Mouse (Mus musculus) G1E (cell line): Measurements from ENCODE around the gene 2900011O08Rik. TPM values are rescaled to one million over a fixed set of nuclear protein-coding genes. Genes with fewer than 3 reads are reported as not detected.
"Not testable (repeated sequence)": the region's sequence is repeated elsewhere in the genome, so short reads cannot be mapped to it uniquely, and the experiment has no call there.

Source experiments
- ATAC-seq: 2 replicates; pipeline ENCODE4 v1.8.0; 2016; ENCODE audit warnings: mild to moderate bottlenecking; ENCODE audit not compliant: insufficient number of reproducible peaks, poor library complexity, low FRiP score, severe bottlenecking; ENCODE audit errors: extremely low read depth
- DNase-seq: peaks from one replicate; pipeline ENCODE4 v3.0.0; 2012; ENCODE audit warnings: low spot score
- H3K27me3 ChIP-seq: 2 replicates; pipeline ENCODE4 v1.6.1; 2012; ENCODE audit warnings: mild to moderate bottlenecking, low read length, inconsistent platforms; ENCODE audit not compliant: insufficient read depth
- H3K36me3 ChIP-seq: replicated peaks from 2 replicates; pipeline ENCODE3; 2012; ENCODE audit warnings: mild to moderate bottlenecking, inconsistent platforms
- H3K4me1 ChIP-seq: 2 replicates; pipeline ENCODE4 v1.6.1; 2012; ENCODE audit warnings: low read depth, low read length, inconsistent platforms, mixed read lengths; ENCODE audit not compliant: insufficient read depth
- H3K4me3 ChIP-seq: 2 replicates; pipeline ENCODE4 v1.5.1; 2012; ENCODE audit warnings: low read depth, mild to moderate bottlenecking, inconsistent platforms, low read length, moderate library complexity, mixed read lengths
- H3K9me3 ChIP-seq: replicated peaks from 2 replicates; pipeline ENCODE4 v1.6.1; 2012; ENCODE audit warnings: inconsistent platforms
- CTCF ChIP-seq: IDR thresholded peaks from 2 replicates; pipeline ENCODE4 v1.5.1; 2012; ENCODE audit warnings: low read depth, low read length, inconsistent platforms, mixed read lengths
- GATA1 ChIP-seq: IDR thresholded peaks from 2 replicates; pipeline ENCODE4 v1.6.1; 2012; ENCODE audit warnings: borderline replicate concordance, low read length, inconsistent platforms, mixed read lengths
- GATA2 ChIP-seq: IDR thresholded peaks from 2 replicates; pipeline ENCODE4 v1.6.1; 2012; ENCODE audit warnings: low read depth, low read length, inconsistent platforms, borderline replicate concordance
- POLR2AphosphoS5 ChIP-seq: IDR thresholded peaks from 2 replicates; pipeline ENCODE4 v1.6.1; 2012; ENCODE audit warnings: low read depth, low read length, inconsistent platforms; ENCODE audit not compliant: insufficient replicate concordance
- TAL1 ChIP-seq: conservative IDR thresholded peaks from 2 replicates; pipeline ENCODE4 v1.6.1; 2012; ENCODE audit warnings: low read depth, low read length, inconsistent platforms, mixed read lengths
- polyA plus RNA-seq: library from polyadenylated mRNA; stranded (reverse); fragments of >175 nt; gene quantifications from 2 replicates; pipeline ENCODE4 v1.2.3, GENCODE M21; 2012
- total RNA-seq, 2 experiments: library from RNA; stranded (forward) in 1 of 2; stranded (reverse) in 1 of 2; fragments of 200-1000 nt in 1 of 2; fragments of >200 nt in 1 of 2; fragmentation: Nextera tagmentation in 1 of 2; gene quantifications; 2 replicates each; pipeline ENCODE4 v1.2.3; 2014 to 2017

Gene 2900011O08Rik
- total and polyA plus RNA-seq, 3 experiments: 0.05 TPM; not detected in 2

DNA sequence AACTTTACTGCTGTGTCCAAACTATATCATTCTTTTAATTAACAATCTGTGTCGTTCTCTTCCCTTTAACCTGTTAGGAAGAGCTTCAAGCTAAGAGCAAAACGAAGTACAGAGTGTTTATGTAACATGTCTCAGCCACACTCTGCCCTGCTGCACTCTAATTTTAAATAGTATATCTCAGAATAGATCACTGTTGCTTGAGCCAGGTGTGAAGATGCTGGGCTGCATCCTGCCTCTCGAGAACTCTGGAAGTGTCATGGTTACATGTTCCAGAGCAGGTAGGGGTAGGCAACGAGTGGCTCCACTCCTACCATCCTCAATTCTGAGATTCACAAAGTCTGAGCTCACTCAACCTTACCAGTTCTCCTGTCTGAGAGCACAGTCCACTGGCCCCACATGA, 70.3 kb downstream of the 2900011O08Rik start:
- DNase-seq (no peak), ATAC-seq (no peak)
- H3K36me3 ChIP-seq: no peaks in the 10 kb centered on the region
- no peaks in the 10 kb centered on the region for H3K4me1 ChIP-seq
- H3K9me3 ChIP-seq: no peaks in the 10 kb centered on the region
- TF ChIP-seq GATA2 (no peak), GATA1 (no peak), POLR2AphosphoS5 (no peak), TAL1 (no peak), CTCF (no peak)
- H3K27me3 ChIP-seq: peaks cover 3% of the 10 kb centered on the region; the same call in 1 of the 2 replicates
- no peak overlapping the region for H3K4me3 ChIP-seq

DNA sequence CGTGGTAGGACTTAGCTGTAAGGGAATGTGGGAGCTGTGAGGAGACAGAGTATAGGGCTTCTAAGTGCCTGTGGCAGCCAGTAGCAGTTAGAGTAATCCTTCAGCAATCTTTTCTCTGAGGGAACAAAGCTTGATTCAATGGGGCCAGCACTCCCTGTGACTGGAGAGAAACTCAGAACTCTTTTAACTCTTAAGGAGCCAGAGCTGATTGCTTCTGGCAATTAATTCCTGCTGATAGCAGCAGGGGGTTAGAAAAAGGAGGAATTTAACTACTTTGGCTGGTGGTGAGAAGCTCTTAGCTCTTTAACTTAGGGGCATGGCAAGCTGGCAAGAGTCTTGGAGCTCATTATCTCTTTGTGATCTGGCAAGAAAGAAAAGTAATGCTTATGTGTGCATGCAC, 72.1 kb downstream of the 2900011O08Rik start:
- no peaks in the 10 kb centered on the region for H3K27me3 ChIP-seq
- no peak for ATAC-seq
- no peaks in the 10 kb centered on the region for H3K4me1 ChIP-seq
- no peak for DNase-seq
- H3K36me3 ChIP-seq: no peaks in the 10 kb centered on the region
- H3K9me3 ChIP-seq: no peaks in the 10 kb centered on the region
- TF ChIP-seq TAL1 (no peak), GATA1 (no peak), CTCF (no peak), POLR2AphosphoS5 (no peak)
- no peak overlapping the region for H3K4me3 ChIP-seq

DNA sequence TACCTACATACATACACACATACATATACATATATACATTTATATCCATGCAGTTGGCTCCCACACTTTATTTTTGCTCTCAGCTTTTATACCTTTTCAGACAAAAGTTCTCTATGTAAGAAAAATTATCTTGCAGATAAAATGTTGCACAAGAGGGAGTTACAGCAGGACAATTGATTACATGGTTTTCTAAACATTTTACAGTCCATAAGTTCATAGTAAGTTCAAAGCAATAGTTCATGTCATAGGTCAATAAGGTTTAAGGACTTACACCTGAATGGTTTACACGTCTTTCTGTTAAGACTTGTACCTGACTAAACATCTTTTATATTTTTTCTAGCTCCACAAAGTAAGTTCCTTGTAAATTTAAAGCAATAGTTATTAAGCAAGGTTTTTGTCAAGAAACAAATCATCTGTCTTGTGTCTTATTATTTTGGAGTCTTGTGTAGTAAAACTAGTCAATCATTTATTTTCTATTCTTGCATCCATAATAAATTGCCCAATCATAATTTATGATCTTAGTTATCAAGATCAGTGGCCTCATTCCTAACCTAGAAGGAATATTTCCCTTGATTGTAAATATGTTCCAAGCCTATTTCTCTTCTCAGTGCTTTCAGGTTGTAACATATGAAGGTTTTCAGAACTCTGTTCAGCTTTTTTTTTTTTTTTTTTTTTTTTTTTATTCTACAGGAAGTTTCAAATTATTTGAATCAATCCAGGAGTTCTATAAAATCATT, 72.9 kb downstream of the 2900011O08Rik start:
- no peak overlapping the region for H3K4me3 ChIP-seq
- ATAC-seq (no peak), DNase-seq (no peak)
- no peaks in the 10 kb centered on the region for H3K4me1 ChIP-seq
- TF ChIP-seq POLR2AphosphoS5: no peak
- TF ChIP-seq CTCF: no peak
- no peaks in the 10 kb centered on the region for H3K27me3 ChIP-seq
- H3K36me3 ChIP-seq: no peaks in the 10 kb centered on the region
- no peaks in the 10 kb centered on the region for H3K9me3 ChIP-seq

DNA sequence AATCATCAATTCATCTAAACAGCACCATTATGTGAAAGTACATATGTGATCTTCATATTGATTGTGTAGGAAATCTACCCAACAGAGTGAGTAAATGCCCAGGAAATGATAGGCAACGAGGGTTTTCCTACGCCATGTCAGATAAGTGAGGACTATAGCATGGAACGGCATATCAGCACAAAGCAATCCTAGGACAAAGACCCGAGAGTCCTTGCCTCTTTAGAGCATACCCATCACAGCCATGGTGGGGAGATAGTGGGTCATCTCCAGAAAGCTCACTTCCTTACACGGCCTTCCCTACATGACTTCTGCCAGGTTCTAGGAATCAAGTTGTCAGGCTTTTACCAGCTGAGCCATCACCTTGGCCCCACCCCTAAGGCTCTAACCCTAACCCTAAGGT, 73.5 kb downstream of the 2900011O08Rik start:
- no peak overlapping the region for H3K4me3 ChIP-seq
- ATAC-seq (no peak), DNase-seq (no peak)
- H3K36me3 ChIP-seq: no peaks in the 10 kb centered on the region
- H3K27me3 ChIP-seq: no peaks in the 10 kb centered on the region
- no peaks in the 10 kb centered on the region for H3K9me3 ChIP-seq
- H3K4me1 ChIP-seq: no peaks in the 10 kb centered on the region
- TF ChIP-seq TAL1: no peak
- no peak for TF ChIP-seq GATA2

DNA sequence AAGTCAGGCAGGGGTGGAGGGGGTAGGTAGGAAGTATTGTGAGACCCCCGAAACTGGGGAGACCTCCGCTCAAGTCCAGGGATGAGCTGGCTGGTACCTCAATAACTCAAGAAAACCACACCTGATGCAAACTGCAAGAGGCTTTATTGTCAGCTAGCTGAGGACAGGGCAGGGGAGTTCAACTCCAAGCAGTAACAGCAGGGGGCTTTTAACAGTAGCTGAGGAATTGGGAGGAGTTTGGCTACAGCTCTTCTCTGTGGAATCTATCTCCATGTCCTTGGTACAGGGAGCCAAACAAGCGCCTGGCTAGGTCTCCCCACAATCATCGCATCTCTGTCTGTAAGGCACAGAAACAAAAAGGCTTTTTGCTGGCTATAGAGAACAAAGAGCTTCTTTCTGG, 80.2 kb downstream of the 2900011O08Rik start:
- not testable (repeated sequence) for H3K36me3 ChIP-seq, H3K4me3 ChIP-seq, ATAC-seq

DNA sequence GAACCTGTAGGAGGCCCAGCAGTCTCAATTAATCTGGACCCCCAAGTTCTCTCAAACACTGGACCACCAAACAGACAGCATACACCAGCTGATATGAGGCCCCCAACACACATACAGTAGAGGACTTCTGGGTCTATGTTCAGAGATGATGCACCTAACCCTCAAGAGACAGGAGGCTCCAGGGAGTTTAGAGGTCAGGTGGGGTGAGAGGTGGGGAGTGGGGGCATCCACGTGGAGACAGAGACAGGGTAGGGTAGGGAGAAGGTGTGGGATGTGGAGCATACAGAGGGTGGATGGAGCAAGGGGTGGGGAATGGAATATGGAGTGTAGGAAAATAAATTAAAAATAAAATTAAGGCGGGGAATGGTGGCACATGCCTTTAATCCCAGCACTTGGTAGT, 82.3 kb downstream of the 2900011O08Rik start:
- not testable (repeated sequence) for DNase-seq, ATAC-seq, H3K27me3 ChIP-seq, H3K9me3 ChIP-seq, H3K4me1 ChIP-seq, H3K4me3 ChIP-seq, H3K36me3 ChIP-seq

More for the DNA sequence above, 80.2 kb downstream of the 2900011O08Rik start:
- not testable (repeated sequence) for H3K4me1 ChIP-seq, H3K9me3 ChIP-seq, DNase-seq, H3K27me3 ChIP-seq

DNA sequence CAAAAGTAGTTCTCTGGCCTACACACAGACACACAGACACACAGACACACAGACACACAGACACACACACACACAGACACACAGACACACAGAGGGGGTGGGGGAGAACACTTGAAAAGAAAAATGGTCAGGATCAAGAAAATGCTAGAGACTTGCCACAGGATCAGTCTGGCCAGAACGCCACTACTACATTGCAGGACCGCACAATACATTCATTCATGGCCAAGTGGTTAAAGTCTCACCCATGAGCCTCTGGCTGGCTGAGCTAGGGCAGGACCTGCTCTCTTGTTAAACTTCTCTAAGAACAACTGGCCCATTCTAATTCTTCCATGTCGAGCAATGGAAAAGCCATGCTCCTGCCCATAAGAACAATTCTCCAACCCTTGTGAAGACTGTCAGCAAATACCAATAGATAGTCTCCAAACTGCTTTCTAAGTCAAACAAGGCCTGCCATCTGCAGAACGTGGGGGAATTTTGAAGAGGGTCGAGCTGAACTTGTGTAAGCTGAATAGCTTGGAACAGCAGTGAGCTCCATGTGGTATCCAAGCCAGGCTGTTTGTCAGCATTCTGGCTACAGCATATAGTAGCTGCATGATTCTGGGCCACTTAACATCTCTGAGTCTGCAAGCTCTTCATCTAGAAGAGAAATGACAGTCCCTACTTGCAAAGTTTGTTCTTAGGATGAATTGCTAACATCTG, 84.2 kb downstream of the 2900011O08Rik start:
- no peak for ATAC-seq

More for the DNA sequence above, 84.2 kb downstream of the 2900011O08Rik start:
- no peaks in the 10 kb centered on the region for H3K4me1 ChIP-seq
- H3K4me3 ChIP-seq: no peak overlapping the region
- no peaks in the 10 kb centered on the region for H3K36me3 ChIP-seq
- no peaks in the 10 kb centered on the region for H3K9me3 ChIP-seq
- TF ChIP-seq GATA1 (no peak), TAL1 (no peak), POLR2AphosphoS5 (no peak), GATA2 (no peak)
- DNase-seq: no peak
- peaks cover 3% of the 10 kb centered on the region; the same call in 1 of the 2 replicates for H3K27me3 ChIP-seq
